Mouse (Mus musculus): ENCODE measurements around the gene Prl5a1.

Gene Prl5a1

GRCm38 (mm10) chr13:28142184-28142583, at the start of gene Prl5a1:
Gene Prl5a1, plus strand, starts transcription at chr13:28142484.
- no peak for DNase-seq (ENCODE audit: low spot score)

GRCm38 (mm10) chr13:28096161-28096560, 46.1 kb upstream of the Prl5a1 start:
- no peak for DNase-seq (ENCODE audit: low spot score)

- no peak for DNase-seq (ENCODE audit: low spot score)
These were observed 33.7 kb upstream of the Prl5a1 start for GRCm38 (mm10) chr13:28108536-28108935.

DNA sequence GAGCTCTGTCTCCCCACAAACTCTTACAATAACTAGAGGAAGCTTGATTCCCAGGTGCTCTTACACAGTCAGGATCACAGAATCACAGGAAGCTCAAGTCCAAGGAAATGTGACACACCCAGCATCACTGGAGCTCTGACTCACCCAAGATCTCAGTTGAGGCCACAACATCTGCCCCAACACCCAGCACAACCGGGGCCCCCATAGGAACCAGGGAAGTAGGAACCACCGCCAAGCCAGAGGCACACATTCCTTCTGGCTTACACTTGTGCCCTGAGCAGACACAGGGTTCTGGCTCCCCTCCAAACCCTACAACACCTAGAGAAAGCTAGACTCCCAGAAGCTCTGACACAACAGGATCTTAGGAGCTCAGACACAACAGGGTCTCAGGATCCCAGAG, 9.5 kb upstream of the Prl5a1 start:
- DNase-seq (ENCODE audit: low spot score): no peak

- no peak for DNase-seq (ENCODE audit: low spot score)
These were observed 6.5 kb upstream of the Prl5a1 start for GRCm38 (mm10) chr13:28135790-28136189.
